Mouse (Mus musculus) kidney, adult 18-20 months (tissue): ENCODE measurements at regions not wholly inside any gene's neighbourhood (a gene's known extent, or its start where the extent isn't known, plus 50 kb on each side); places are given as distances from the start of the nearest gene placed in this dataset.

ENCODE experiments used
- DNase-seq: peaks from one replicate; pipeline ENCODE4 v3.0.0; 2021

DNA sequence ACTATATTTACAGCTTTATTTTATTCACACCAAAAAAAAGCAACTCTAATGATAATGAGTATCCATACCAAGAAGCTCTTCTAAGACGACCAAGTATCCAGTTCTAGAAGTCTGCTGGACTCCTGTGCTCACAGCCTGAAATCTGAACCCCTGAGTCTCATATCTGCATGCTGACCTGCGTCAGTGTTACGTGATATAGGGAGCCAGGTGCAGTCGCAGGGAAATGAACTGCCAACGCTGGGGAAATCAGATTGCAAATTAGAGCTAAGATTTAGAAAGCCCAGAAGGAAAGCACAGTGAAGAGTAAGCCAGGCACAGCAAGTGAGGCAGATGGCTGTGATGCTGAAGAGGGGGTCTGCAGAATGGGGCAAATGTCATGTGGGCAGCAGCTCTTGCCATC lies 57.1 kb upstream of the Ddit4l start:
- no peak for DNase-seq

- peak; percentile 8 for DNase-seq
Observed at GRCm38 (mm10) chr3:137568580-137569313, 52.7 kb upstream of the Ddit4l start.
